Mouse (Mus musculus): ENCODE results near the gene Dis3l.

DNA sequence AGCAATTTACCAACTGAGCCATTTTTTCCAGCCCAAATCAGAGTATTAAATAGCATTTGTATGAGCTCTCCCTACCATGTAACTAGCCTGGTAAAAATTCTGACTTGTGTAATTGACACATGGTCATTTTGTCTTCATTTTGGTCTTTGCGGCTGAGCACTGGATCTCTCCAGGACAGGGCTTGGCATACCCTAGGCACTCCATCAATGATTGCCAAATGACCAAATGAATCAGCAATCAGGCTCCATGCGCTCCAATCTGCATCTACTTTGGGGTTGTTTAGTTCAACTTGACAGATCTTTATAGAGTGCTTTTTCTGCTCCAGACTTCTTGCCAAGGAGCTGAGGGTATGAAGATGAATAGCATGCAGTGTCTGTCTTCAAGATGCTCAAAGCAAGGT is 35.3 kb upstream of the Dis3l start:
- TF ChIP-seq CTCF (IDR thresholded peaks at IDR 0.05; ENCODE audit: borderline replicate concordance, insufficient read depth, low read length) (no peak), POLR2A (IDR thresholded peaks at IDR 0.05; ENCODE audit: low read depth, low read length) (no peak)
